Mouse (Mus musculus) brown adipose tissue, adult 24 weeks (tissue): ENCODE data around the gene Zfyve21. TPM values are rescaled to one million over a fixed set of nuclear protein-coding genes. Genes with fewer than 3 reads are reported as not detected.

Experiments
- polyA plus RNA-seq: library from polyadenylated mRNA; stranded (reverse); fragments of >200 nt; gene quantifications from 2 replicates; pipeline ENCODE4 v1.2.4, GENCODE M21; 2012; ENCODE audit not compliant: missing spikeins, insufficient read depth, insufficient read length

Zfyve21 gene
- polyA plus RNA-seq, 1 experiment: 41.4 TPM

Other genes with a start within 250 kb of the Zfyve21 start
- gene Mark3, start 239.6 kb upstream of the Zfyve21 start, polyA plus RNA-seq: 25.9 and 31.0 TPM in 2 replicates
- gene Ckb, start 141.8 kb upstream of the Zfyve21 start, polyA plus RNA-seq: 20.8 and 30.3 TPM in 2 replicates
- 2.9 and 3.2 TPM in 2 replicates for gene Trmt61a, start 136.1 kb upstream of the Zfyve21 start, polyA plus RNA-seq
- gene Bag5, start 100.9 kb upstream of the Zfyve21 start, polyA plus RNA-seq: 16.2 and 18.1 TPM in 2 replicates
- 123 and 134 TPM in 2 replicates for gene Apopt1, start 100.9 kb upstream of the Zfyve21 start, polyA plus RNA-seq
- gene Klc1, start 55.3 kb upstream of the Zfyve21 start, polyA plus RNA-seq: 20.6 and 63.5 TPM in 2 replicates
- 3.8 and 6.8 TPM in 2 replicates for gene Xrcc3, start 297 bp upstream of the Zfyve21 start, polyA plus RNA-seq
- gene Ppp1r13b, start 93.9 kb downstream of the Zfyve21 start, polyA plus RNA-seq: 4.5 and 5.9 TPM in 2 replicates
- gene Atp5mpl, start 152.8 kb downstream of the Zfyve21 start, polyA plus RNA-seq: 2,071 and 2,182 TPM in 2 replicates
- not detected in 2 replicates for gene Tdrd9, start 157.4 kb downstream of the Zfyve21 start, polyA plus RNA-seq
- gene Rd3l, start 167.1 kb downstream of the Zfyve21 start, polyA plus RNA-seq: not detected in 2 replicates